Mouse (Mus musculus): ENCODE measurements around the gene Cx3cr1. TPM values are rescaled to one million over a fixed set of nuclear protein-coding genes. Genes with fewer than 3 reads are reported as not detected.

Gene Cx3cr1
- polyA plus RNA-seq, 1 experiment from 2014 or later = 17.1 TPM

- Histone ChIP-seq H3K4me1 (peaks cover 23% of the 10 kb centered on the region), H3K27ac (replicated peaks) (no peak overlapping the region), H3K9me3 (replicated peaks) (no peaks in the 10 kb centered on the region), H3K4me2 (replicated peaks) (no peak overlapping the region), H3K36me3 (peaks cover 24% of the 10 kb centered on the region), H3K9ac (no peak overlapping the region), H3K27me3 (no peaks in the 10 kb centered on the region), H3K4me3 (replicated peaks) (no peak overlapping the region)
- no peak for ATAC-seq (ENCODE audit: insufficient number of reproducible peaks, low FRiP score, low TSS enrichment, low read depth)
- WGBS = 97% methylated on average over 10 of the region's 10 CpGs
Measured at GRCm38 (mm10) chr9:119972166-119972565, 97.5 kb downstream of the Cx3cr1 start.

DNA sequence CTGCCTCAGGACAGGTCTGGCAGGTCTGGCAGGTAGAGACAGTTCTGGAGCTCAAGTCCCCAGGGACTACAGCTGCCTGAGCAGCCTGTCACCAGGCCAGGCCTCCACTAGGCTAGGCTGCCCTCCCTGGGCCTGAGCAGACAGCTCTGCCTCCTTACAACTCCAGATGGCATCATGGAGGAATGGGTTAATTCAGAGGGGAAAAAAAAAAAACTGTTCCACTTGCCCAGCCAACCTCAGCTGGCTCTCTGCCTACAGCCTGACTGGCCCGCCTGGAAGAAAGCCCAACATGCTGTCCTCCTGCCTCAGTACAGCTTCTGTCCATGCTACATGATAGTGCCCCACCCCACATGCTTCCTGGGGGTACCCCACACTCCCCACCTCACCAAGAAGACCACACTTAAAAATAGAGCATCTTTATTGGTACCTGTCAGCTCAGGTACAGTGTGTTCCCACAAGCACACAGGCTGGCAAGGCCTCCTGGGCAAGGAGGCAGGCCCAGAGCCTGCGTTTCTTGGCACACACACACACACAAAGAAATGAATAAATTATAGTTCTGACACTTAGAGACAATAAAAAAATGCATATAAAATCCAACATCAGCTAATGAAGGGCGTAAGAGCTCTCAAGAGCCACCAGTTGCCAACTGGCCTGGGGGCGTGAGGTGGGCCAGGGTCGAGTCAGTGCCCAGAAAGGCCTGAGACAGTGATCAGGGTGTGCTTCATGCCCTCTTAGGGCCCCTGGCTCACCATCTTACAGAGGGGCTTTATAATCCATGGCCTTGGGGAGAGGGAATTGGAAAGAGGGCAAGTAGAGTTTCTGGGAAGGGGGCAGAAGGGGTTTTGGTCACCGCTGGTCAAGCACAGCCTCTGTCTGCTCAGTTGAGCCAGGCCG lies 98.7 kb downstream of the Cx3cr1 start:
- no peak overlapping the region for H3K4me3 ChIP-seq (replicated peaks)
- H3K9me3 ChIP-seq (replicated peaks) = no peaks in the 10 kb centered on the region
- H3K4me1 ChIP-seq = peaks cover 16% of the 10 kb centered on the region
- no peak for ATAC-seq (ENCODE audit: insufficient number of reproducible peaks, low FRiP score, low TSS enrichment, low read depth)
- H3K27me3 ChIP-seq = no peaks in the 10 kb centered on the region
- H3K27ac ChIP-seq (replicated peaks) = peak overlapping the region; percentile 66
- H3K4me2 ChIP-seq (replicated peaks) = no peak overlapping the region
- no peak overlapping the region for H3K9ac ChIP-seq
- peaks cover 24% of the 10 kb centered on the region for H3K36me3 ChIP-seq
- 63% methylated on average over 7 of the region's 7 CpGs for WGBS

DNA sequence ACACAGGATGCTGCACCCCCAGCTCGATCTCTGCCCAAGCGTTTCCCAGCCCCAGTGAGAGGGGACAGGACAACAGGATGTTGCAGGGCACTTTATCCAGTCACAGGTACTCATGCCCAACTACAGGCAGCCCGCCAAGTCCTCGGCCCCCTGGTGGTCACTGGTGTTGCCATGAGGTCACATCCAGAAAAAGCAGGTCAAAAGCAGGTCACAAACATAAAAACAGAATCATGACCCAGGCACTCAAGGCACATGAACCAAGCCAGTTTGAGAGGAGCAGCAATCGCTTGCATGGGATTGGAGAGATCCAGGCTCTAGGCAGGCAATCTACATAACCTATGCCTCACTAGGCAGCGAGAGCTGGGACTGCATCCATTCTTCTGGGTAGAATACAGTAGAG lies 99.5 kb downstream of the Cx3cr1 start:
- WGBS = 50% methylated on average over 6 of the region's 6 CpGs
- Histone ChIP-seq H3K4me2 (replicated peaks) (no peak overlapping the region), H3K4me1 (peaks cover 18% of the 10 kb centered on the region), H3K36me3 (peaks cover 24% of the 10 kb centered on the region), H3K27ac (replicated peaks) (peak overlapping the region; percentile 66), H3K9me3 (replicated peaks) (no peaks in the 10 kb centered on the region), H3K9ac (no peak overlapping the region), H3K4me3 (replicated peaks) (no peak overlapping the region), H3K27me3 (no peaks in the 10 kb centered on the region)
- ATAC-seq (ENCODE audit: insufficient number of reproducible peaks, low FRiP score, low TSS enrichment, low read depth) = no peak

- H3K36me3 ChIP-seq = peaks cover 24% of the 10 kb centered on the region
- no peak for ATAC-seq (ENCODE audit: insufficient number of reproducible peaks, low FRiP score, low TSS enrichment, low read depth)
- no peak overlapping the region for H3K4me2 ChIP-seq (replicated peaks)
- WGBS = 81% methylated on average over 7 of the region's 7 CpGs
- H3K4me1 ChIP-seq = peaks cover 19% of the 10 kb centered on the region
- no peak overlapping the region for H3K4me3 ChIP-seq (replicated peaks)
- no peaks in the 10 kb centered on the region for H3K9me3 ChIP-seq (replicated peaks)
- H3K9ac ChIP-seq = no peak overlapping the region
- no peak overlapping the region for H3K27ac ChIP-seq (replicated peaks)
- H3K27me3 ChIP-seq = no peaks in the 10 kb centered on the region
Measured at GRCm38 (mm10) chr9:119969811-119970210, 99.9 kb downstream of the Cx3cr1 start.

DNA sequence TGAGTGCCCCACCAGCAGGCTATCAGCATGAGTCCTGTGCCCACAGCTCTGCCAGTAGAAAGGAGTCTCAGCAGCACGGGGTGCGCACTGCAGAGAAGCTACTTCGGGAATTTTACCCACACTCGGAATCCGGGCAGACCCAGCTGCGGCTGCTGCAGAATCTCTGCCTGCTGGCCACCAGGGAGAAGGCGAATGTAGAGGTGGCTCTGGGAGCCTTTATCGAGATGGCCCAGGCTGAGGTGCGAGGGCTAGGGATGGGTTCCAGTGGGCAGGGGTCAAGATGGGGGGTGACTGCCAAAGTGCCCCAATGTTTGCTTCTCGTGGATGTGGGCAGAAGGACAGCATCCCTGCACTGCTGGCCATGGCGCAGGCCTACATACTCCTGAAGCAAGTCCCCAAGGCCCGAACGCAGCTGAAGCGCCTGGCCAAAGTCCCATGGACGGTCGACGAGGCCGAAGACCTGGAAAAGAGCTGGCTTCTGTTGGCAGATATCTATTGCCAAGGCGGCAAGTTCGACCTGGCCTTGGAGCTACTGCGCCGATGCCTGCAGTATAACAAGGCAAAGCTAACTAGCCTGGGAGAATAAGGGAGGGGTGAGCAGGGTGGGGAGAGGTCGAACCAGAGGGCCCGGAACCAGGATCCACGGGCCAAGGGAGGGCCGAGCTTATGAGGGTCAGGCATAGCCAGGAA lies 103.3 kb downstream of the Cx3cr1 start:
- Histone ChIP-seq H3K4me2 (replicated peaks) (no peak overlapping the region), H3K9me3 (replicated peaks) (no peaks in the 10 kb centered on the region), H3K27ac (replicated peaks) (no peak overlapping the region), H3K4me1 (peaks cover 31% of the 10 kb centered on the region), H3K27me3 (no peaks in the 10 kb centered on the region), H3K36me3 (no peaks in the 10 kb centered on the region), H3K4me3 (replicated peaks) (no peak overlapping the region), H3K9ac (no peak overlapping the region)
- WGBS = 85% methylated on average over 26 of the region's 26 CpGs
- no peak for ATAC-seq (ENCODE audit: insufficient number of reproducible peaks, low FRiP score, low TSS enrichment, low read depth)

GRCm38 (mm10) chr9:119965186-119965585 lies 104.5 kb downstream of the Cx3cr1 start:
- no peak overlapping the region for H3K27ac ChIP-seq (replicated peaks)
- 55% methylated on average over 3 of the region's 3 CpGs for whole genome bisulfite sequencing
- peaks cover 19% of the 10 kb centered on the region for H3K4me1 ChIP-seq
- H3K27me3 ChIP-seq = no peaks in the 10 kb centered on the region
- H3K4me2 ChIP-seq (replicated peaks) = no peak overlapping the region
- no peak for ATAC-seq (ENCODE audit: insufficient number of reproducible peaks, low FRiP score, low TSS enrichment, low read depth)
- H3K36me3 ChIP-seq = no peaks in the 10 kb centered on the region
- H3K9ac ChIP-seq = no peak overlapping the region
- H3K4me3 ChIP-seq (replicated peaks) = no peak overlapping the region
- H3K9me3 ChIP-seq (replicated peaks) = no peaks in the 10 kb centered on the region

DNA sequence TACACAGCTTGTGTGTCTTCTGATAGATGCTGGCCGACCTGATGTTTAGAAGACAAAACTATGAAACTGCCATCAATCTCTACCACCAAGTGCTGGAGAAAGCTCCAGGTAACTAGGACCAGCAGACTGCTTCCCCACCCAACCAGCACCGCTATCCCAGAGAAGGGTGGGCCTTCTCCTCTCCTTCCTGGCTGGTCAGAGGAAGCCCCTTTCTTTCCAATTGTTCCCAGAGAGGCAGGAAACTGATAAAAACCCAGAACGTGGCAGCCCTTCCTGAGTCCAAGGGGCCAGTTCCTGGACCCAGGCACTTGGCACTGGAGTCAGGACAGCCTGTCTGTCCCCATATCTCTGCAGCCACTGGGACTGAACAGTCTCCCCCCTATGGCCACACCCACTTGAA lies 105.5 kb downstream of the Cx3cr1 start:
- H3K27ac ChIP-seq (replicated peaks) = no peak overlapping the region
- ATAC-seq (ENCODE audit: insufficient number of reproducible peaks, low FRiP score, low TSS enrichment, low read depth) = no peak
- 74% methylated on average over 3 of the region's 3 CpGs for WGBS

GRCm38 (mm10) chr9:119962987-119963667 lies 106.6 kb downstream of the Cx3cr1 start:
- Histone ChIP-seq H3K27ac (replicated peaks) (0 out of 2 replicates have a peak overlapping the region, but pooled peaks have one; percentile 34), H3K9me3 (replicated peaks) (no peaks in the 10 kb centered on the region), H3K27me3 (no peaks in the 10 kb centered on the region), H3K4me3 (replicated peaks) (no peak overlapping the region), H3K4me1 (peaks cover 18% of the 10 kb centered on the region), H3K36me3 (no peaks in the 10 kb centered on the region), H3K9ac (no peak overlapping the region), H3K4me2 (replicated peaks) (peak overlapping the region; percentile 42)
- ATAC-seq (ENCODE audit: insufficient number of reproducible peaks, low FRiP score, low TSS enrichment, low read depth) = peak; percentile 48; the same call in 1 of the 2 replicates
- 10% methylated on average over 21 of the region's 21 CpGs for WGBS

More for the DNA sequence above, 105.5 kb downstream of the Cx3cr1 start:
- Histone ChIP-seq H3K4me1 (peaks cover 18% of the 10 kb centered on the region), H3K4me3 (replicated peaks) (no peak overlapping the region), H3K4me2 (replicated peaks) (no peak overlapping the region), H3K36me3 (no peaks in the 10 kb centered on the region), H3K9me3 (replicated peaks) (no peaks in the 10 kb centered on the region), H3K9ac (no peak overlapping the region), H3K27me3 (no peaks in the 10 kb centered on the region)

DNA sequence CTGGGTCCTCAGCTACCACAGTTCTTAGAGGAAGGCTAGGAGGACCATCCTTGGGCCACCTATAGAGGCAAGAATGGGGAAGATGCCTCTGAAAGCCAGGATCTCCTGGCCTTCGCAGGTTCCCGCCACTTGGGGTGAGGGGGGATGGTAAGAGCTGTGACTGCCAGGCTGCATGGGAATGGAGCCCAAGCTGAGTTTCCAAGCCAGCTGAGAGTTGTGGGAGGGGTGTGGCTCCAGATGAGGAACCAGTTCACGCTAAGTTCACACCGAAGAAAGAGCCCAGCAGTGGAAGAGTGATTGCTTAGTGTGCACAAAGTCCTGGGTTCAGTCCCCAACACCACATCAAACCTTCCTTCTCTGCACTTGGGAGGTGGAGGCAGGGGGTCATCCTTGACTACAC lies 107.5 kb downstream of the Cx3cr1 start:
- no peak overlapping the region for H3K9ac ChIP-seq
- no peak overlapping the region for H3K4me2 ChIP-seq (replicated peaks)
- no peaks in the 10 kb centered on the region for H3K36me3 ChIP-seq
- peaks cover 18% of the 10 kb centered on the region for H3K4me1 ChIP-seq
- H3K27ac ChIP-seq (replicated peaks) = no peak overlapping the region
- no peak for ATAC-seq (ENCODE audit: insufficient number of reproducible peaks, low FRiP score, low TSS enrichment, low read depth)
- no peaks in the 10 kb centered on the region for H3K9me3 ChIP-seq (replicated peaks)
- WGBS = 65% methylated on average over 4 of the region's 4 CpGs
- H3K4me3 ChIP-seq (replicated peaks) = no peak overlapping the region
- H3K27me3 ChIP-seq = no peaks in the 10 kb centered on the region

- peaks cover 15% of the 10 kb centered on the region for H3K4me1 ChIP-seq
- H3K9me3 ChIP-seq (replicated peaks) = no peaks in the 10 kb centered on the region
- no peaks in the 10 kb centered on the region for H3K36me3 ChIP-seq
- no peak for ATAC-seq (ENCODE audit: insufficient number of reproducible peaks, low FRiP score, low TSS enrichment, low read depth)
- H3K27me3 ChIP-seq = no peaks in the 10 kb centered on the region
- 75% methylated on average over 9 of the region's 9 CpGs for WGBS
- H3K9ac ChIP-seq = no peak overlapping the region
- no peak overlapping the region for H3K27ac ChIP-seq (replicated peaks)
- no peak overlapping the region for H3K4me2 ChIP-seq (replicated peaks)
- no peak overlapping the region for H3K4me3 ChIP-seq (replicated peaks)
Measured at GRCm38 (mm10) chr9:119958835-119959234, 110.8 kb downstream of the Cx3cr1 start.

DNA sequence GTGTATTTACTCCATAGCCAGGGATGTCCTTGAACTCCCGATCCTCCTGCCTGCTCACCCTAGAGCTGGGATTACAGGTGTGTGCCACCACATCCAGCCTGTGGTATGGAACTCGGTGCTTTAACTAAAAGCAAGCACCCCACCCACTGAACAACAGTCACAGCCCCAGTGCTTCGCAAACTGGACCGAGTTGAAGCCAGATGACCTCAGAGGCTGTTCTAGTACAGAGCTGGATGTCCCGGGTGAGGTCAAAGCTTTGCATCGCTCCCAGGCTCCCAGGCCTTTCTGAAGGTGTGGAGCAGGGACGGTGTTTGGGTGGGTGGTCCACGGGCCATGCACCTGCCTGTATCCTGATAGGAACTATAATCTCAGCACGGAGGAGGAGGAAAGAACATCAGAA lies 118.3 kb downstream of the Cx3cr1 start:
- Histone ChIP-seq H3K9me3 (replicated peaks) (no peaks in the 10 kb centered on the region), H3K27ac (replicated peaks) (no peak overlapping the region), H3K4me1 (no peaks in the 10 kb centered on the region), H3K4me3 (replicated peaks) (no peak overlapping the region), H3K9ac (no peak overlapping the region), H3K27me3 (no peaks in the 10 kb centered on the region), H3K4me2 (replicated peaks) (no peak overlapping the region), H3K36me3 (no peaks in the 10 kb centered on the region)
- no peak for ATAC-seq (ENCODE audit: insufficient number of reproducible peaks, low FRiP score, low TSS enrichment, low read depth)
- WGBS = 80% methylated on average over 9 of the region's 9 CpGs

Data from embryonic facial prominence, embryonic 15.5 days (tissue).